Mouse (Mus musculus): ENCODE measurements around the gene Lrig2. TPM values are rescaled to one million over a fixed set of nuclear protein-coding genes. Genes with fewer than 3 reads are reported as not detected.

Lrig2 gene
- polyA plus RNA-seq, 1 experiment = 20.1 TPM

DNA sequence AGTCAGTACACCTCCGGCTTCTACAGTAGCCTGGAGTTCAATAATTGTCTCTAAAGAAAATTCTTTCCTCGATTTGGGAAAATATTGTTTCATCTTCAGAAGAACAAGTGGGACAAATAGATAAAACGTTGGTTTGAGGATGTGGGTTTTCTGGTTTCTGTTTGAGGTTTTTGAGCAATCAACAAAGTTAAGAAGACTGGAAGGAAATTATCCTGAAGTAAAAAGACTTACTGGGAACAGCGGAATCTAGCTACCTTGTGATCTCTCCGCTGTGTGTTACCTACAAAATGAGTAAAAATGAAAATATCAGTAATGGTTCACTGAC is 668 bp upstream of the Lrig2 start:
- DNase-seq (ENCODE audit: extremely low spot score in 1 of 2, low spot score in 1 of 2) = no peak

DNA sequence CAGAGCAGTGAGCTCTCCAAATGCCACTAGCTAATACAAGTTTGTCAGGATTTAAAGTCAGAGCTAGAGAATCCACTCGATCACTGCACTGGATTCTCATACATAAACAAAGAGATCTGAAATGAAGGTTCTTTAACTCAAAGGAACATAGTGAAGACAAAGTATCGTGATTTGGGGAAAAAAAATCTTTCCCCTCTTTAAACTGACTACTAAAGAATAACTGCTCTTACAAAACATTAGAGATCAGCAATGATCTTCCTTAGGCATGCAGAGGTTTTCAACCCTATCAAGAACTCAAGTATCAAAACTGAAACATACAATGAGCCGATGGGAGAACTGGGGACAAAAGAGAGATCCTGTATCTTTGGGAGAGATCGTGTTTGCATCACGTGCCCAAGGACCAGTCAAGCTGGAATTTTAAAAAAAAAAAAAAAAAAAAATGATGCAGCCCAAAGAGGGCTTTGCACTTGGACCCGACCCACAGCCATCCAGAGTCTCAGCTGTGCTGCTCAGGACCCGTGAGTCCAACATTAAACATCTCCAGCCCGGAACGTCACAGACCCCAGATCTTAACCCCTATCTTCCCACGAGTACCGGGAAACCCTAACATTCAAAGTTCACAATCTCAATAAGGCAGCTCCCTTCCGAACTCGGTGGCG is 818 bp downstream of the Lrig2 start:
- no peak for DNase-seq (ENCODE audit: extremely low spot score in 1 of 2, low spot score in 1 of 2)

DNA sequence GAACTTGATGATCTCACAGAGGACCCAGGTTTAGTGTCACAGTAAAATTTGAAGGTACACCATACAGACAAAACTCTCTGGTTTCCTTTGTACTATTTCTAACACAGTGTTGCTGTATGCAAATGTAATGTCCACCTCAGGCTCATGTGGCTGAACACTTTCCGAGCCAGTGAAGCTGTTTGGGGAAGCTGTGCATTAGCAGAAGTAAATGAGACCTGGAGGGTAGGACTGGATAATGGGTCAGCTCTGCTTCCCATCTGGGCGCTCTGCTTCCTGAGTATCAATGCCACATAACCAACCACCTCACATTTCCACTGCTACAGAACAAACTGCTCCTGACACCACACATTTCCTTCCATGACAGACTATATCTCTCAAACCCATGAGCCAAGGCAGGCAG is 10.1 kb downstream of the Lrig2 start:
- DNase-seq (ENCODE audit: extremely low spot score in 1 of 2, low spot score in 1 of 2) = no peak

DNA sequence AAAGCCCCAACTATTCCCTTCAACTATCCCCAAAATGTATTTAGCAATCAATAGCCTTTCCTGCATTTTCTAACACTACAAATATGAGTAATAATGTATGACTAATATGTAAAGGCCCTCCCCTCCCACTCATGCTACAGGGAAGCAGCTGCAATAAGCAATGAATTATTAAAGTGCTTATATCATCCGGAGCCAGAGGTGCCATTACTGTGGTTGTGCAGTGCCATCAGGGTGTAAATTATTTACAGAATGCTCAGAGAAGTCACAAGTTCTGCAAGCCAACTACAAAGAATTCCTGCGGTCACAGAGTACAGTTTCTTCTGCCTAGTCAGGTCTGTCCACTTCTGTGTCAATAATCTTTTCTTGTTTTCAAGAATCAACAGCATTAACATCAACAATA is 10.8 kb downstream of the Lrig2 start:
- no peak for DNase-seq (ENCODE audit: extremely low spot score in 1 of 2, low spot score in 1 of 2)

DNA sequence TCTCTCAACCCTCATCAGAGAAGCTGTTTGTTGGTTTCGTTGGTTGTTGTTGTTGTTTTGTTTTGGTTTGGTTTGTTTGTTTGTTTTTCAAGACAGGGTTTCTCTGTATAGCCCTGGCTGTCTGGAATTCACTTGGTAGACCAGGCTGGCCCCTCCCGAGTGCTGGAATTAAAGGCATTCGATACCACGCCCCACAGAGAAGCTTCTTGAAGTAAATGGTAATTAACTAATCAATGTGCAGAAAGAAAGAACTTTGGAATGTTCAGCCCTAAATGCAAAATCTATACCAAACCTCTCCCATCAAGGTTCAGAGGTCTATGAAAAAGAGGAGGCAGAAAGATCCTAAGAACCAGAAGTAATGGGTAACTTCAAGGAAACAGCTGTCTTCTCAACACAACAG is 15.5 kb downstream of the Lrig2 start:
- DNase-seq (ENCODE audit: extremely low spot score in 1 of 2, low spot score in 1 of 2) = no peak

DNA sequence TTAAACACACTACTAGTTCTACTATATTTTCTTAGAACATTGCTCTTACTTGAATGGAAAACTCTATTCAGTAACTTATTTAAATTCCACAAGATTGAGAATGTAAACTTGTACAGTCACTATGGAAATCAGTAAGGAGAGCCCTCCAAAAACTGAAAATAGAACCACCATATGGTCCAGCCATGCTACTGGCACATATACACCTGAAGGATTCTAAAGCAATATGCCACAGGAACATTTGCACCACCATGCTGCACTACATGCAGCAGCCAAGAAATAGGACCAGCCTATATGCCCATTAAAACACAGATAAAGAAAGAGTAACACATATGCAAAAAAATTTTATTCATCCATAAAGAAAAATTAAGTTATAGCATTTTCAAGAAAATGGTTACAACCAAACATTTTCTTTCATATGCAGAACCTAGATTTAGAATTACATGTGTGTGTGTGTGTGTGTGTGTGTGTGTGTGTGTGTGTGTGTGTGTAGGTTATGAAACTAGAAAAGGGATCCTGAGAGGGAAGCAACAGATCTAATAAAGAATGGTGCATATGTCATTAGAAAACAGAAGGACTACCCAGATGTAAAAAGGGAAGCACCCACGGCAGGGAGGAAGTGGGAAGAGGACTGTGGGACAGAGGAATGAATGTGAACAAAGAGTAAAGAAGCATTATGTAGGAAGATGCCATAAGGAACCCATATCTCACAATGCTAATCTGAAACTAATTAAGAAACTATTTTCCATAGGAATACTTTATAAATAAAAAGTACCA is 30.6 kb downstream of the Lrig2 start:
- peak; percentile 13 to 46 for DNase-seq (ENCODE audit: extremely low spot score in 1 of 2, low spot score in 1 of 2)

DNA sequence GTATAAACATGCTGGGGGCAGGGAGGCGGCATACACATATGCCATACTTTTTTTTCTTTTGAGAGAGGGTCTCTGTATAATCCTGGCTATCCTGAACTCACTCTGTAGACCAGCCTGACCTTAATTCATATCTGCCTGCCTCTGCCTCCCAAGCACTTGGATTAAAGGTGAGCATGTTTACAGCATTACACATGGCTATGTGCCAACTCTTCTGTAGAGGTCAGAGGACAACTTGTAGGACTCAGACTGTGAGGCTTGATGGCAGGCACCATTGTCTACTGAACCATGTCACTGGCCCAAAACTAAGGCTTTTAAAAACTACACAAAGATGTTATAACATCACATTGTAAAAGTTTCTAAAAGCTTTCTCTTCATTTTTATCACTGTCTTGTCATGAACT is 33.7 kb downstream of the Lrig2 start:
- no peak for DNase-seq (ENCODE audit: extremely low spot score in 1 of 2, low spot score in 1 of 2)

DNA sequence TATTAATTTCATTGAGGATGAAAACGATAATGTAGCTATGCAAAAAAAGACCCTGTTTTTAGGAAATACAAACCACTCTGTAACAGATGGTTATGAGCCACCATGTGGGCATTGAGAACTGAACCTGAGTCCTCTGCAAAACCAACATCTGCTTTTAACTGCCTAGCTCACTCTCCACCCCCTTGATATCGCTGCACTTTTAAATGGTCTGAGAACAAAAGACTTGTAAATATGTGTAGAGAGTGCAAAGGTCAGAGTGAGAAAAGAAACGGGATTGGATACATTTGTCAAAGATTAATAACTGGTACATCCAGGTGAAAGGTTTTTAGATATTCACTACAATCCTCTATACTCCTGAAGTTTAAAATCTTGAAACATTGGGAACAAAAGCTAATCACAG is 42.3 kb downstream of the Lrig2 start:
- DNase-seq (ENCODE audit: extremely low spot score in 1 of 2, low spot score in 1 of 2) = no peak

DNA sequence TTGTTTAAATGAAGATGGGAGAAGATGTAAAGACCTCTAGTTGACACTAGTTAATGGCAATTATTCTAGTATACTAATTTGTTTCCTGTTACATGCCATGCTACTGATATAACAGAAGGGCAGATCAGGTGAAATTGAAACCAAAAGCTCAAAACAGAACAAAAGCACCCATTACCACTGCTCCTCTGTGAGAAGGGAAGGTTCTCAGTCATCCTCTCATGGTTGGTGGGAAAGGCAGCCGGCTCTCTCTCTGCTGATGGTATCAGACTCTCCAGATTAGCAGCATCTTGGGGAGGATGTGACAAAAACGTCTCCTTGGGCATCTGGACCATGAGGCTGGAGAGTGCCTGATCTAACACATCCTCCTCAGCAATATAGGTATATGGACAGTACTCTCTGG is 50.5 kb downstream of the Lrig2 start:
- no peak for DNase-seq (ENCODE audit: extremely low spot score in 1 of 2, low spot score in 1 of 2)

DNA sequence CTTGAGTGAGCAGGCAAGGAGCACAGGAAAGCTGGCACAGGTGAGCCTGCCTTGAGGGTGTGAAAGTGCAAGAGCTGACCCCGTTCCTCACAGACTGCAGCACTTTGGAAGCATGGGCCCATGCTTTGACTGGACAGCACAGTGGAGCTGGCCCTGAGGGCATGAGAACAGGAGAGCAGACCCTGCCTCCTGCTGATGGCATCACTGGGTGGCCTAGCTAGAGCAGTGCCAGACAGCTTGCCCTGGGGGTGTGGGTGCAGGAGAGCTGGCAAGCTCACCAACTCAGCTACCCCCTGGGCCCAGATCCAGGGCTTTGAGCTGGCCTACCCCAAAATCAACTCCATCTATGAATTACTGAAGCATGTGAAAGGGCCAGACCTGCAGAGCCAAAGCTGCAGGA is 53.1 kb downstream of the Lrig2 start:
- no peak for DNase-seq (ENCODE audit: extremely low spot score in 1 of 2, low spot score in 1 of 2)

DNA sequence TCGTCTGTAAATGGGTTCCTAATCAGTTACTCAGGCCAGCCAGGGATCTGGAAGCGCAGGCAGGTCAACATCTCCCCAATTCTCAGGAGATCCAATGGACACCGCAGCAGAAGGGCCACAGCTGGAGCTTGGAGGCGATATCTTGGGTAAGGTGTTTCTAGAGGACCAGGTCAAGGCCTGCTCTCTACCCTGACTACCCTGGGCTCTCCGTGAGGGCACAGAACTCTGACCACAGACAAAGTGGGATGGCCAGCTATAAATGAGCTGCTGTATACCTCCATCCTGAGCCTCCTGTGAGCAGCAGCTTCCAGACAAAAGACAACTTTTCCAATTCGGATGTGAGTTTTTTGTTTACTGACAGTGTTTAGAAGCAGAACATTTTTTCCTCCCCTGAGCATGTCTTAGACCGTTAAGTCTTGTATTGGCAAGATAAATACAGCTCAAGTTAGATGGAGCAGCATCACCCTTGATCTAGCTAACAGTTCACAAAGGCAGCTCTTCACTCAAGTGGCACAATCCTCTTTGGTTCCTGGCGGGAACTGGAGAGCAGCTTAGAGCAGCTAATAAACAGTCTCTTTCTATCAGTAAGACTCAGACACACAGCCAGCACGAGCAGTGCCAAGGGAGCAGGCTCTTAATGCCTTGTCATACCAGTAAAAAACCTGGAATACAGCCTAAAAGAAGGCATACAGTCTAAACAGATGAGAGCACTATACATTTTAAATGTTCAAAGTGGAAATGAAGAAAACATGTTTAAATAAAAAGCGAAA is 56.0 kb downstream of the Lrig2 start:
- DNase-seq (ENCODE audit: extremely low spot score in 1 of 2, low spot score in 1 of 2) = no peak

DNA sequence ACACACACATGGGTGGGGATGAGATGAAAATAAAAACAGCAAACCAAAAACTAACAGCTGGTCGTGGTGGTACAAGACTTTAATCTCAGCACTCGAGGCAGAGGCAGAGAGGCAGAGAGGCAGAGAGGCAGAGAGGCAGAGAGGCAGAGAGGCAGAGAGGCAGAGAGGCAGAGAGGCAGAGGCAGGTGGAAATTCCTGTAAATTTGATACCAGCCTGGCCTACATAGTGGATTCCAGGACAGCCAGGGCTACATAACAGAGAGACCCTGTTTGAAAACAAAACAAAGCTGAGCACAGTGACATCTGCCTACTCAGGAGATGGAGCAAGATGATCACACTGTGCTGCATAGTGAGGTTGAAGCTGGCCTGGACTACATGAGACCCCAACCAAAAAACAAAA is 64.5 kb downstream of the Lrig2 start:
- no peak for DNase-seq (ENCODE audit: extremely low spot score in 1 of 2, low spot score in 1 of 2)

DNA sequence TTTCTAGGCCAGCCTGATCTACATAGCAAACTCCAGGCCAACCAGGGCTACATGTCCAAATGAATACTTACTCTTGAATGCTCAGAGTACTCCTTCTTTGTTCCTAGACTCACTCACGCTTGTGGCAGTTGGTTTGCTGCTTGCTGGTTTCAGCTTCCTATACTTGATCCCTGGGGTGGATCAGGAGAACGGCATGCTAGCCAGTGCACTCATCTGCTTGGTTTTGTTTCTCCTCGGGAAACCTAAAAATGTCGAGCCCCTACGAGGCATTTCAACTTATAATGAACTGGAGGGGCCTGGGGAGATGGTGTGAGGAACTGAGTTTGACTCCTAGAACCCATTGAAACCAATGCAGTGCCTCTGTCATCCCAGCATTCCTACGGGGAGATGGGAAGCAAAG is 65.0 kb downstream of the Lrig2 start:
- no peak for DNase-seq (ENCODE audit: extremely low spot score in 1 of 2, low spot score in 1 of 2)

DNA sequence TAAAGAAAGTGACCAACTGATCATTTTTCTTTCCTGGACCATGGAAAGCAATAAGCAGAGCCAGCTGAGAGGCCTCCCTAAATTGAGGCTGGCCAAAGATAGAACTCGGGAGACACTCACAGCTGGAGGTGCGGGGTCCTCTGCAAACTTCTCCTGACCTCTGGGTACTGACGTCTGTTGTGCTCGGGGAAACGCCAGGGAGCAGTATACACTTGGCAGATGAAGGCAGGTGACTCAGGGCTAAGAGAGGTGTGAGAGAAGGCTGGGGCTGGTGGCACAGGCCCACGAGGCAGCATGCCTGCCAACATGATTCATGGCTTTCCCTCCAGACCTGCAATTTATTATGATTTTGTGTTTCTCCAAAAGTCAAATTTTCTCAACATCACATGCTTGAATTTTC is 66.1 kb downstream of the Lrig2 start:
- peak in 1 of 2 experiments; percentile 66 for DNase-seq (ENCODE audit: extremely low spot score in 1 of 2, low spot score in 1 of 2)

DNA sequence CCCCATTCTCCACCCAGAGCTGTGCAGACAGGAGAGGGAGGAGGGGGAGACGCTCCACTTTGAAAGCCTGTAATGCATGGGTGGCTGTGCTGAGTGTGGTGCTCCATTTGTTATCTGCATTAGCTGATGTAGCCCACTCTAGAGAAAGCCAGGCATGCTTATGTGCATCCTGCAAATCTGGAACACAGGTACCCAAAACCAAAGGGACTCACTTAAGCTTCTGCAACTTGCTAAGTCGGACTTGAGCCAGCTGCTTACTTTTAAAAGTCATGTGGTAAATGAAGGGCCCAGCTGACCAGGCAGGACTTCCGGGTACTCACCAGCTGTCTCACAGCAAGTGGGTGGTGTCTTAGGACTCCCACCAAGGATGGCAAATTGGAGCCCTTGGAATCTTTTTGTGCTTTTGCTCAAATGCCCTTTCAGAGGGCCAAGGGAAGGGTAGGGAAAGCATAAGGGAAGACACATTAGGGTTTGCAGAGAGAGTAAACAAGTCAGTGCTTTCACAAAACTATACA is 66.7 kb downstream of the Lrig2 start:
- no peak for DNase-seq (ENCODE audit: extremely low spot score in 1 of 2, low spot score in 1 of 2)

DNA sequence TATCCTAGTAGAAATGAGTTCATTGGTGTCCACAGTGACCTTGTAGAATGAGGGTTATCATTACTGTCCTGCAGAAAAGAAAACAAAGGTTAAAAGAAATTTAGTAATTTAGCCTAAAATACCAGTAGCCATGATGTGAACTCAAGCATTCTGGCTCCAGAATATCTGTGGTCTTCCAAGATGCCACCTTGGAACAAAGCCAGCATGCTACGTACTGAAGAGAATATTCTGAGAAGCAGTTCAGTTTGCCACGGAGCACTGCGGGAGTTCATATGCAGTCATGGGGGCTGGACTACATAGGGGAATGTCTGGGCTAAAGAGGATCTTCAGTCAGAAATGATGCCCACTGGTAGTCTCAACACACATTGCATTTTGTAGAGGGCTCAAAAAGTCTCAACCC is 67.6 kb downstream of the Lrig2 start:
- DNase-seq (ENCODE audit: extremely low spot score in 1 of 2, low spot score in 1 of 2) = no peak

DNA sequence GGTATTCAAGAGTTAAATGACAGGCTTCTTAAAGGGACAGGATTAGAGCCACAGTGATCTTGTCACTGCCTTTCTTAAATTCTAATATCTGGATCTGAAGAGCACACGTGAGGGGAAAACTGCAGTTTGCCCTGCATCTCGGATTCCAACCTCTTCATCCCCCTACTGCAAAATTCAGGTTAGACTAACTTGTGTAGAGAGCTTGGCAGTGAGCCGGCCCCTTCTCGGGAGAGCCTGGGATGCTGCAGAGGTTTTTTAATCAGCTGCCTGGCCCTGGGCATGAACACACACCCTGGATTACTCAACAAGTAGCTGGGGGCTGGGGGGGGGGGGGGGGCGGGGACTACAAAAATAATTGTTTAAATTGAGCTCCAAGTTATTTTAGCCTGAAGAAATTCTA is 69.4 kb downstream of the Lrig2 start:
- no peak for DNase-seq (ENCODE audit: extremely low spot score in 1 of 2, low spot score in 1 of 2)

DNA sequence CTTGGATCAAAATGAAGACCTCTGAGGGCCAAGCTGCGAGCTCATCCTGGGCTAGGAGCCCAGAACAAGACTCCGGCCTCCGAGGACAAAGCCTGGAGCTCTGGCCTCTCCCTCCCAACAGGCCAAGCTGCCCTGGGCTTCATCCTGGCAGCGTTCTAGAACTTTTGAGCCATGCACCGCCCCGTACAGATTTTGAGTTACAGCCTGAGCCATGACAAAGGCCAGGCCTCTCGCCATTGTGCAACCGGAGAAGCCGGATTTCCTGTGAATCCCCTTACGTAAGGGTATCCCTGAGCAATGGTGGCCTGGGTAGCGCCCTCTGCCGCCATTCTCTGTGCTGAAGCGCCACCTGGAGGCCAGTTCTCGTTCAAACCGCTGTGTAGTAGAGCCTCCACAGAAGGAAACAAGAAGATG is 69.8 kb downstream of the Lrig2 start:
- peak; percentile 87 to 99 for DNase-seq (ENCODE audit: extremely low spot score in 1 of 2, low spot score in 1 of 2)

DNA sequence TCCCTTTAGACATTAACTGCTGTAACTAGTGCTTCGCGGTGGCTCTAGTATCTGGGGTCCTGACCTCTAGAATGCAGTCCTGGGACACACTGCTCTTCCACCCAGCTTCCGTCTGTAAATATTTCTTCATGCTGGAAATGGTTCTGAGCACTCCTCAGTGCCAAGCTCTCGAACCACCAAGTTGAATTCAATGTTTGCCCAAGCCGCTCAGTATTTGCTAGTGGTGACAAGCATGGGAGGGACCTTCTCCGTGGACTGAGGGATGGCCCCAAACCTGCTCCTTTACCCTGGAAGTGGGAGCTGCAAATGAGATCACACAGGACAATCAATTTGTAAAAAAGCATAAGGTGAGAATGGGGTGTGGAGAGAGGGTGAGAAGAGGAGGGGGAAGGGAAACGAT is 70.3 kb downstream of the Lrig2 start:
- DNase-seq (ENCODE audit: extremely low spot score in 1 of 2, low spot score in 1 of 2) = no peak

DNA sequence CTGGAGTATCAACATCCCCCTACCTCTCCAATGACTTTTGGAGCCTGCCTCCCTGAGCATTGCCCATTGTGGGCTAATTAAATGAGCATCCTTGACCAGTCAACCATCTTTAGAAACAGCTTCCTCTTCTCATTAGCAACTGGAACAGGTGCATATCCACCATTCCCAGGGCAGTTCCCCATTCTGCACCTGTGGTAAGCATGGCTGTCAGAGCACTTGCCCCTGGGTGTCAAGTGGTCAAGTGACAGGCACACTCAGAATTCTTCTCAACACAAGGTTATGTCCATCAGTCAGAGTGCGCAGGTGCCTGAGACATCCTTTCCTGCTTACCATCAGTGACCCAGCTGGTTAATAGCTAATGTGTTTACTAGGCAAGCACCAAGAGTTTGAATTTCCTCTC is 72.9 kb downstream of the Lrig2 start:
- DNase-seq (ENCODE audit: extremely low spot score in 1 of 2, low spot score in 1 of 2) = no peak

DNA sequence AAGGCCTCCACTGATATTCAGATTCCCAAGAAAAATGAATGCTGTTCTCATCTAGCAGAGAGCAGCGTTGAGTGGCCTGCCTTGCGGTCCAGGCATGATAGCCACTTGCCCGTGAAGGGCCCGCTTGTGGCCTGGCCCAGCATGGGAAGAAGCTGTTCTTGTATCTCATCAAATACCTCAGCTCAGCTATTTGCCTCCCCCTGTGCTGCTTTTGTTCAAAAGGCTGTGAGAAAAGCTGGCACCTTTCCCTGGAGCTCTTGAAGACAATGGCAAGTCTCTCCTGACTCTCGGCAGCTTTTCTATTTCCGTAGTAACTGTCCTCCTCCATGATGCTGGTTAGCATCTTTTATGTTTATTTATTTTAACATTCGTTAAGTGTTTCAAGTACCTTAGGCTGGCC is 74.1 kb downstream of the Lrig2 start:
- no peak for DNase-seq (ENCODE audit: extremely low spot score in 1 of 2, low spot score in 1 of 2)

DNA sequence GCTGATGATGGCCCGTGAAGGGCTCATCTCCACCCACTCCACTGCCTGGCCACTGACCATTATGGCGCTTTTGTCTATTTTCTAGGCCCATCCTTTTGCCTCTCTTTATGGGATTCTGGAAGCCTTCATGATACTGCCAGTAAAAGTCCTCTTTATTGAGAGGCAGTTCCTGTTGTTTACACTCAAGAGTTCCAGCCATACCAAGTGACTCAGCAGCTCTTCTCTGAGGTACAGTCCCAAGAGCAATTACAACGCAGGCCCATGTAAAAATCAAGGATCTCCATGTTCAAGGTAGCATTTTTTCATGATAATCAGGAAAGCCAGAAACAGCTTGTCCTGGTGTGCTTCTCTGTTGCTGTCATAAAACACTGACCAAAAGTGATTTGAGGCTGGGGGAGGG is 75.8 kb downstream of the Lrig2 start:
- no peak for DNase-seq (ENCODE audit: extremely low spot score in 1 of 2, low spot score in 1 of 2)

Data from frontal cortex, adult 2 months (tissue).